Mouse (Mus musculus): ENCODE measurements around the gene Cdk5rap1.
"Not testable (repeated sequence)": the region's sequence is repeated elsewhere in the genome, so short reads cannot be mapped to it uniquely, and the experiment has no call there.

Gene Cdk5rap1

GRCm38 (mm10) chr2:154374807-154375601 lies 2.2 kb upstream of the Cdk5rap1 start:
- no peak for DNase-seq (ENCODE audit: low spot score in 2 of 2)

- DNase-seq (ENCODE audit: low spot score in 2 of 2): peak; percentile 73 to 77
Observed at GRCm38 (mm10) chr2:154373961-154374632, 1.3 kb upstream of the Cdk5rap1 start.

DNA sequence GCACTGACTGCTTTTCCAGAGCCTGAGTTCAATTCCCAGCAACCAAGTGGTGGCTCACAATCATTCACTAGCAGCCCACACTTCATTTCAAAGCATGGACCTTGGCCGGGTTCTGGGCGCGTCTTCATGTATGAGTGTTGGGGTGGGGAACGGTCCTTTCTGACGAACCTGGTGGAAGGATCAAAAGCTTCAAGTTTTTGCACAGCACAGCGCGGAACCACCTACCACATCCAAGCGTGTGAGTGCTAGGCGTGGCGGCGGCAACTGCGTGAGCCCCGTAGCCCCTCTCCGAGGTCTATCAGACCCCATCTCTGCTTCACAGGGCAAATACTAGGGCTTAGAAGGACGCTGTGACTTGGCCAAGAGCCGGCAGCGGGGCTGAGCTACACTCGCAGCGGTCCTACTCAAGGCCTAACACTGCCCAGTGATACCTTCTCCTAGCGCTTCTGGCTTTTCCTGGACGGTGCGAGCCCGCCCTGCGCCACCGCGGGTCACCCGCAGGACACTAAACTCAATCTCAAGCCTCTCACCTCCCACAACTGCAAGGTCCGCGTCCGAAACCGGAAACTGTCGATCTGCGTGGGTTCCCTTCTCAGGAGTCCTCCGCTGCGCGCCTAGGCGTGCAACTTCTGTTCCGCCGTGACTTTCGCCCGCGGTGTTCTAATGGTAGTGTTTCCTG lies 520 bp downstream of the Cdk5rap1 start:
- DNase-seq (ENCODE audit: low spot score in 2 of 2): peak; percentile 87 to 90

GRCm38 (mm10) chr2:154367510-154367909 lies 5.3 kb downstream of the Cdk5rap1 start:
- DNase-seq (ENCODE audit: low spot score in 2 of 2): no peak

DNA sequence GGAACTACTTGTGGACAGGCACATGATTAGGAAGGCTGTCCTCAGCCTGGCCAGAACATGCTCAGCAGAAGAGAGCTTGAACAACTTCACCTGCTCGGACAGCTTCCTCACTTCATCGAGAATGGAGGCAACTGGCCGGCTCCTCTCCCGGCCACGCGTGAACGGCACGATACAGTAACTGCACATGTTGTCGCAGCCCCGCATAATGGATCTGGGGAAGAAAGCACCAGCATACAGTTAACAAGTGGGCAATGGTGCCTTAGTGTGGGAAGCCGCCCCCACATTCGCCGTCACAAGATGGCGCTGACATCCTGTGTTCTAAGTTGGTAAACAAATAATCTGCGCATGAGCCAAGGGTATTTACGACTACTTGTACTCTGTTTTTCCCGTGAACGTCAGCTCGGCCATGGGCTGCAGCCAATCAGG lies 18.8 kb downstream of the Cdk5rap1 start:
- not testable (repeated sequence) for DNase-seq (ENCODE audit: low spot score in 2 of 2)

- DNase-seq (ENCODE audit: low spot score in 2 of 2): no peak
Observed at GRCm38 (mm10) chr2:154348152-154348551, 24.7 kb downstream of the Cdk5rap1 start.

GRCm38 (mm10) chr2:154339356-154339755 lies 33.5 kb downstream of the Cdk5rap1 start:
- DNase-seq (ENCODE audit: low spot score in 2 of 2): no peak

- DNase-seq (ENCODE audit: low spot score in 2 of 2): no peak
Observed at GRCm38 (mm10) chr2:154338161-154338560, 34.6 kb downstream of the Cdk5rap1 start.

DNA sequence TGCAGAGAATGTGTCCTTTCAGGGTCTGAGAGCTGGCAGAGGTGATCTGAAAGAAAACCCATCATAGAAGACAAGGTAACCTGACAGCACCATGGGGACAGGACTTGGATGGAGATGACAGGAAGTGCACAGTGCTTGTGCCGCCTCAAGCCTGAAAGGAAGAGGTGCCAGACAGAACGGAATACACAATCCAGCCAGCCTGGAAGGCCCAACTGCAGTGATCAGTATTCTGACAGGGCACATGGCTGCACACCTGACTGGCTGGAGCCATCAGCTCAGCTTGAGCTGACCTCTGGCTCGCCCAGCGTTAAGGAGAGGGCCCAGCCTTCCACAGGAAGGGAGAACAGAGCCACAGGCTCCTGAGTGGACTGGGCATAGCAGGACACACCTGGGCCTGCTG lies 37.2 kb downstream of the Cdk5rap1 start:
- DNase-seq (ENCODE audit: low spot score in 2 of 2): no peak

DNA sequence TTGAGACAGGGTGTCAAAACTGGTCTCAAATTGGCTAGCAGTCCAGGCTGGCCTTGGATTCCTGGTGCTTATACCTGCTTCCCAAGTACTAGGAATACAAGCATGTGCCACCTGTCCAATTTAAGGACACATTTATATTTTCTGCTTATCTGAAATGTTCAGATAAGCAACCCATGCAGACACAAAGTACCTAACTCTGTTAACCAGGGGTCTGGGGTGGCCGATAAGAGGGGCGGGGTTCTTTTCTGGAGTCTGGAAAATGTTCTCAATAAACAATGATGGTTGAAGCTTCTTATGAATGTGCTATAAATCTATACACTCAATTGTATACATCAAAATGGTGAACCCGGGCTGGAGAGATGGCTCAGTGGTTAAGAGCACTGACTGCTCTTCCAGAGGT lies 46.0 kb downstream of the Cdk5rap1 start:
- no peak for DNase-seq (ENCODE audit: low spot score in 2 of 2)

GRCm38 (mm10) chr2:154313771-154314170 lies 59.0 kb downstream of the Cdk5rap1 start:
- DNase-seq (ENCODE audit: low spot score in 2 of 2): not testable (repeated sequence)

DNA sequence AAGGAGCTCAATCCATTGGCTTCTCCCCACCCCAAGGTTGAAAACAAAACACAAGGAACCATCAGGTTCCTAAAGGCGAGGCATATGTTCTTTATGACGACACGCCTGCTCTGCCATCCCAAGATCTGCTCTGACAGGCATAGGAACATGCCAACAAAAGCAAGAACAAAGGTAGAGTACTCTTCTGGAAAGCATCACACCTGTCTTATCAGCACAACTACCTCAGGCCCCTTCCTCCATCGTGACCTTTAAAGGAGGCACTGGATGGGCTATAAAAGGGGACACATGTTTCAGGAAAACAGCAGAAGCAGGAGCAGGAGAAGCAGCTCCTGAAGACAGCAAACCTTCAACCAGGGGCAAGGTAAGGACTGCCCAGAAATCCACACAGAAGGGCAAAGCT lies 65.9 kb downstream of the Cdk5rap1 start, which contains the start of gene Bpifb9b:
Gene Bpifb9b (plus strand): TSS at position 301 of the 400 bp plus-strand sequence.
- not testable (repeated sequence) for DNase-seq (ENCODE audit: low spot score in 2 of 2)

DNA sequence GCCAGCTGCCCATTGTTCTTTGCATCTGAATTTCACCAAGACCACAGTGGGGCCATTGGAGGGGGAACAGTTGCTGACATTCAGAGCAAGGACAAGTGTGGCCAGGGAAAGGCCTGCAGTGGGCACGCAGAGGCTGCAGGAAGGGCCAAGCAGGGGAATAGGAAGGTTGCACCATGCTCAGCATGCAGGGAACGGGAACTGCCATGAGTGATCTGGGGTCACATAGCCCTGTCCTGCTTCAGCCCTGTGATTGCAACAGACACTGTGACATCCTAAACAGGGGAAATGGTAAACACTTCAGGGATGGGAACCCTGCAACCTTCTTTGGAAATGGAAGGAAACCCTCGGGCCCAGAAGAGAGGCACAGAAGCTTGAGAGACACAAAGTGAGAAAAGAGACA lies 68.2 kb downstream of the Cdk5rap1 start:
- DNase-seq (ENCODE audit: low spot score in 2 of 2): not testable (repeated sequence)

DNA sequence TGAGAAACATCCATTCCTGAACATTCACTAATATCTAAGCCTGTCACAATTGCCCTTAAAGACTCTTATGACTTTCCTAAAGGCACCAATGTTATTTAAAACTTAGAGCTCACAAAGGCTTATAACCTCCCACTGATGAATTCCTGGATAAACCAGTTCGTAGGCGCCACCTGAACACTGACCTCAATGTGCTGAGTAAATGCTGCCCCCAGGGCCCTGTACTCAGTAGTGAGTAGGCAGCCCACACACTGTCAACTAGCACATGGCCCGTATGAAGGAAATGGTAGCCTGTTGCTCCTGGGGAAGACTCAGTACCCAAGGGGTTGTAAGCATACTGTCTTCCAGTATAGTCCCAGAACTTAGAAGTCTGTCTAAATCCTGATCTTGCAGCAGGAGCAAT lies 71.0 kb downstream of the Cdk5rap1 start:
- no peak for DNase-seq (ENCODE audit: low spot score in 2 of 2)

GRCm38 (mm10) chr2:154300496-154300895 lies 72.3 kb downstream of the Cdk5rap1 start:
- peak; percentile 36 to 55 for DNase-seq (ENCODE audit: low spot score in 2 of 2)

GRCm38 (mm10) chr2:154294746-154295145 lies 78.1 kb downstream of the Cdk5rap1 start:
- peak; percentile 55 to 66 for DNase-seq (ENCODE audit: low spot score in 2 of 2)

- DNase-seq (ENCODE audit: low spot score in 2 of 2): no peak
Observed at GRCm38 (mm10) chr2:154292833-154293232, 80.0 kb downstream of the Cdk5rap1 start.

DNA sequence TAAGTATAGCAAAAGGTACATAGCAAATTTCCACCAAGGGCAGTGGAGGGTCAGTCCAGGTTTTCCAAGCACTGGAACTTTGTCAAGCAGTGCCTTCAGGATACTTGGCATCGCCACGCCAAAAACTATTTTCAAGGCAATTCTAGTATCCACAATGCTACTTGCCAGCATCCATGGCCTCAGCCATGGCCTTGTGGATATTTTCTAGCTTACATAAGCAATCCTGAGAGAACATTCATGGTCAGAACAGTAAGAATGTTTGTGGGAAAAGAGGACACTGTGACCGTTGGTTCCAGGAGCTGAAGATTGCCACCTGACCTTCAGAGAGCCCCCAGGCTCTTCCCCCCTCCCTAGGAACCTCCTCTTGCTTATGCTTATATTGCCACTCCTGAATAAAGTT lies 80.9 kb downstream of the Cdk5rap1 start:
- DNase-seq (ENCODE audit: low spot score in 2 of 2): not testable (repeated sequence)

All from right cerebral cortex, adult 2 months (tissue).